Mouse (Mus musculus) CH12.LX (cell line): ENCODE data around the gene Faap24. TPM values are rescaled to one million over a fixed set of nuclear protein-coding genes. Genes with fewer than 3 reads are reported as not detected.

Experiments used
- DNase-seq: peaks from one replicate; pipeline ENCODE4 v3.0.0-alpha.2; 2013; ENCODE audit errors: extremely low read depth
- H3K27ac ChIP-seq: 2 replicates; pipeline ENCODE4 v1.5.1; 2012; ENCODE audit warnings: low read depth, mild to moderate bottlenecking, control low read depth, moderate library complexity; ENCODE audit not compliant: insufficient read depth
- H3K27me3 ChIP-seq: replicated peaks from 2 replicates; pipeline ENCODE3; 2012; ENCODE audit warnings: inconsistent platforms
- H3K36me3 ChIP-seq, 2 experiments: replicated peaks in 1 of 2; 2 replicates each; pipeline versions ENCODE3 to v1.6.1; 2012; ENCODE audit warnings: inconsistent platforms in 1 of 2, low read length in 1 of 2, mild to moderate bottlenecking in 1 of 2, mixed read lengths in 1 of 2, moderate library complexity in 1 of 2; ENCODE audit not compliant: control insufficient read depth in 1 of 2, insufficient read depth in 1 of 2
- H3K4me1 ChIP-seq, 2 experiments: 2 replicates each; pipeline ENCODE4 v1.6.1; 2012; ENCODE audit warnings: inconsistent platforms in 1 of 2, moderate library complexity in 1 of 2; ENCODE audit not compliant: insufficient read depth in 2 of 2, control insufficient read depth in 1 of 2
- H3K4me2 ChIP-seq: 2 replicates; pipeline ENCODE4 v1.6.1; 2012; ENCODE audit warnings: low read depth, mild to moderate bottlenecking, control low read depth; ENCODE audit not compliant: poor library complexity, insufficient read depth, severe bottlenecking
- H3K4me3 ChIP-seq, 3 experiments: fragments of 150-350 bp in 1 of 3; sonication (generic) in 1 of 3; replicated peaks in 1 of 3; 2 replicates each; pipeline versions ENCODE3 to v1.5.1; 2011 to 2012; ENCODE audit warnings: low read depth in 2 of 3, low read length in 2 of 3, mild to moderate bottlenecking in 2 of 3, moderate library complexity in 2 of 3, control low read depth in 1 of 3, improper control_type of control experiment in 1 of 3, inconsistent platforms in 1 of 3, mixed read lengths in 1 of 3; ENCODE audit not compliant: poor library complexity in 1 of 3
- H3K79me2 ChIP-seq: replicated peaks from 2 replicates; pipeline ENCODE4 v1.6.1; 2012; ENCODE audit warnings: mild to moderate bottlenecking, moderate library complexity; ENCODE audit not compliant: control insufficient read depth, poor library complexity, insufficient read depth, severe bottlenecking; ENCODE audit errors: extremely low read depth
- H3K9ac ChIP-seq: 2 replicates; pipeline ENCODE4 v1.6.1; 2012; ENCODE audit warnings: low read depth, mild to moderate bottlenecking, control low read depth, moderate library complexity; ENCODE audit not compliant: insufficient read depth
- H3K9me3 ChIP-seq: replicated peaks from 2 replicates; pipeline ENCODE3; 2012; ENCODE audit warnings: low read length, inconsistent platforms, mixed read lengths
- BHLHE40 ChIP-seq: IDR thresholded peaks from 2 replicates; pipeline ENCODE4 v1.6.1; 2011; ENCODE audit warnings: mild to moderate bottlenecking, low read depth, low read length, improper control_type of control experiment
- CTCF ChIP-seq, 2 experiments: IDR thresholded peaks in 1 of 2; conservative IDR thresholded peaks in 1 of 2; 2 replicates each; pipeline ENCODE4 v1.5.1; 2011 to 2012; ENCODE audit warnings: low read depth in 2 of 2, low read length in 2 of 2, improper control_type of control experiment in 1 of 2, inconsistent platforms in 1 of 2, mild to moderate bottlenecking in 1 of 2, moderate library complexity in 1 of 2
- ELF1 ChIP-seq: IDR thresholded peaks from 2 replicates; pipeline ENCODE4 v1.6.1; 2014; ENCODE audit warnings: low read depth, mild to moderate bottlenecking, inconsistent platforms, low read length, improper control_type of control experiment
- EP300 ChIP-seq: IDR thresholded peaks from 2 replicates; pipeline ENCODE4 v1.6.1; 2011; ENCODE audit warnings: low read length, improper control_type of control experiment
- GABPA ChIP-seq: IDR thresholded peaks from 2 replicates; pipeline ENCODE4 v1.6.1; 2012; ENCODE audit warnings: low read depth, low read length, improper control_type of control experiment, inconsistent platforms; ENCODE audit not compliant: insufficient replicate concordance
- HCFC1 ChIP-seq: IDR thresholded peaks from 2 replicates; pipeline ENCODE4 v1.6.1; 2012; ENCODE audit warnings: low read depth, mild to moderate bottlenecking, inconsistent platforms, low read length, improper control_type of control experiment
- JUN ChIP-seq: IDR thresholded peaks from 2 replicates; pipeline ENCODE4 v1.6.1; 2011; ENCODE audit warnings: low read depth, mild to moderate bottlenecking, low read length, improper control_type of control experiment, moderate library complexity; ENCODE audit not compliant: insufficient read depth
- JUND ChIP-seq: conservative IDR thresholded peaks from 2 replicates; pipeline ENCODE4 v1.6.1; 2011; ENCODE audit warnings: low read depth, low read length, improper control_type of control experiment
- KAT2A ChIP-seq: IDR thresholded peaks from 2 replicates; pipeline ENCODE4 v1.6.1; 2012; ENCODE audit warnings: low read length, improper control_type of control experiment, inconsistent platforms; ENCODE audit not compliant: insufficient replicate concordance
- MAZ ChIP-seq: IDR thresholded peaks from 2 replicates; pipeline ENCODE4 v1.6.1; 2012; ENCODE audit warnings: low read depth, mild to moderate bottlenecking, inconsistent platforms, low read length, improper control_type of control experiment, moderate library complexity
- NELFE ChIP-seq: IDR thresholded peaks from 2 replicates; pipeline ENCODE4 v1.6.1; 2011; ENCODE audit warnings: low read depth, low read length, improper control_type of control experiment
- POLR2AphosphoS2 ChIP-seq: IDR thresholded peaks from 2 replicates; pipeline ENCODE4 v1.6.1; 2011; ENCODE audit warnings: low read depth, low read length, improper control_type of control experiment
- RAD21 ChIP-seq: IDR thresholded peaks from 2 replicates; pipeline ENCODE4 v1.6.1; 2011; ENCODE audit warnings: low read depth, mild to moderate bottlenecking, low read length, improper control_type of control experiment, moderate library complexity
- RCOR1 ChIP-seq: conservative IDR thresholded peaks from 2 replicates; pipeline ENCODE4 v1.6.1; 2012; ENCODE audit warnings: low read depth, mild to moderate bottlenecking, inconsistent platforms, low read length, improper control_type of control experiment
- SMC3 ChIP-seq: IDR thresholded peaks from 2 replicates; pipeline ENCODE4 v1.6.1; 2011; ENCODE audit warnings: low read depth, low read length, improper control_type of control experiment
- TCF12 ChIP-seq: IDR thresholded peaks from 2 replicates; pipeline ENCODE4 v1.6.1; 2014; ENCODE audit warnings: low read depth, mild to moderate bottlenecking, inconsistent platforms, low read length, improper control_type of control experiment
- UBTF ChIP-seq: IDR thresholded peaks from 2 replicates; pipeline ENCODE4 v1.6.1; 2012; ENCODE audit warnings: low read depth, mild to moderate bottlenecking, inconsistent platforms, low read length, improper control_type of control experiment, moderate library complexity
- USF1 ChIP-seq: IDR thresholded peaks from 2 replicates; pipeline ENCODE4 v1.6.1; 2014; ENCODE audit warnings: low read depth, mild to moderate bottlenecking, inconsistent platforms, low read length, improper control_type of control experiment
- USF2 ChIP-seq: conservative IDR thresholded peaks from 2 replicates; pipeline ENCODE4 v1.6.1; 2011; ENCODE audit warnings: low read depth, low read length, improper control_type of control experiment
- ZMIZ1 ChIP-seq: IDR thresholded peaks from 2 replicates; pipeline ENCODE4 v1.6.1; 2012; ENCODE audit warnings: low read depth, mild to moderate bottlenecking, inconsistent platforms, low read length, improper control_type of control experiment
- ZNF384 ChIP-seq: IDR thresholded peaks from 2 replicates; pipeline ENCODE4 v1.6.1; 2012; ENCODE audit warnings: low read depth, low read length, improper control_type of control experiment, inconsistent platforms
- dilution Hi-C: fragments of 300-500 bp; cut with MboI; formaldehyde crosslinking; loops from 2 replicates; pipeline ENCODE4 v1.14.3; 2020; ENCODE audit warnings: low sequenced_read_pairs; ENCODE audit not compliant: extremely low pct_unique_long_range_greater_than_20kb, extremely low pct_ligation_motif_present
- in situ Hi-C: fragments of 300-500 bp; cut with MboI; formaldehyde crosslinking; loops from 3 replicates; pipeline ENCODE4 v1.14.3; 2019; ENCODE audit warnings: low sequenced_read_pairs, low pct_ligation_motif_present, low pct_unique_long_range_greater_than_20kb, mixed read lengths
- polyA plus RNA-seq: library from polyadenylated mRNA; unstranded; fragments of >175 nt; gene quantifications from 2 replicates; pipeline ENCODE4 v1.2.1, GENCODE M21; 2012; ENCODE audit warnings: low read depth; ENCODE audit not compliant: insufficient read length
- total RNA-seq, 2 experiments: library from RNA; depleted of rRNA; stranded (reverse); fragments of 300-350 nt in 1 of 2; fragments of >200 nt in 1 of 2; gene quantifications; 2 replicates each; pipeline ENCODE4 v1.2.3; 2012 to 2014

The Faap24 gene
- total and polyA plus RNA-seq, 3 experiments, result 17.6 to 55.1 (median 23.1) TPM

DNA sequence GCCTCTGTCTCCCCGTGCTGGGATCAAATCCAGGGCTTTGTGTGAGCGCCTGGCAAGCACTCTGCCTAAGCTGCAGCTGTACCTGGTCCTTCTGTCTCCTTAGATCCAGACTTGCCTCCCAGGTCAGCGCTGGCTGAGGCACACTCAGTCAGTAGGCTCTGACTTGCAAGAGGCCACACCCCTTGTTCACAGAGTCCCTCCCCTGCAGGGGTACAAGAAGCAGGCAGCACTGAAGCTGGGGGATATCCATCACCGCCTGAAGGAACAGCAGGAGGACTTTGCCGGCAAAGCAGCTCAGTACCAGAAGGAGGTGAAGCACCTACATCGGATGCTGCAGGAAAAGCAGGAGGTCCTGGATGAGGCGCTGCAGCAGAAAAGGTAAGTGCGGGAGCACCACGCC, 38.6 kb upstream of the Faap24 start:
- no peak for DNase-seq
- no peaks in the 10 kb centered on the region for H3K4me1 ChIP-seq
- dilution Hi-C loops, result no loop called here
- no peaks in the 10 kb centered on the region for H3K27me3 ChIP-seq
- no peak overlapping the region for H3K9ac ChIP-seq
- no peak overlapping the region for H3K27ac ChIP-seq
- TF ChIP-seq KAT2A (no peak), RAD21 (no peak), RCOR1 (no peak), SMC3 (no peak)
- TF ChIP-seq, all 38 proteins: peak for 0
- in situ Hi-C loops, result no loop called here
- Histone ChIP-seq H3K79me2 (no peaks in the 10 kb centered on the region), H3K4me3 (no peak overlapping the region), H3K9me3 (no peaks in the 10 kb centered on the region), H3K36me3 (peaks cover 58 to 89% of the 10 kb centered on the region in 2 experiments), H3K4me2 (no peak overlapping the region)

DNA sequence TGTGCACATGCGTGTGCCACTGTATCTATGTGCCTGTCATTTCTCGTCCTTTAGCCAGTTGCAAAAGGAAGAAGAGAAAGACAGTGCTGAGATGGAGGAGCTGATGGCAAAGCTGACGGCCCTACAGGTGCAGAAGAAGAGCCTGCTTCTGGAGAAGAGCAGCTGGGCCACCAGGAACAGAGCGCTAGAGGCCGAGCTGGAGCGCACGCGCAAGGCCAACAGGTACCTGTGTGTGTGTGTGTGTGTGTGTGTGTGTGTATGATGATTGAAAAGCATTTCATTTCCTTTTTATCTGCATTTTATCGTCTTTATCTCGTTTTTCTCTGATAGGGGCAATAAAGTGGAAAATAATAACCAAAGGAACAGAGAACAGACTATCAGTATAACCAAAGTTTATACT, 31.5 kb upstream of the Faap24 start:
- Histone ChIP-seq H3K4me1 (peaks cover 0 to under 1% of the 10 kb centered on the region in 2 experiments; a peak in 1 of 4 replicates), H3K9me3 (no peaks in the 10 kb centered on the region), H3K27me3 (no peaks in the 10 kb centered on the region), H3K36me3 (peaks cover 52 to 78% of the 10 kb centered on the region in 2 experiments), H3K79me2 (no peaks in the 10 kb centered on the region), H3K9ac (no peak overlapping the region), H3K4me2 (no peak overlapping the region), H3K4me3 (no peak overlapping the region), H3K27ac (no peak overlapping the region)
- DNase-seq, result no peak
- dilution Hi-C loops (no loop called here), in situ Hi-C loops (no loop called here)
- TF ChIP-seq KAT2A (no peak), ELF1 (no peak), UBTF (no peak), USF1 (no peak), RCOR1 (no peak), JUN (no peak), EP300 (no peak), BHLHE40 (no peak), GABPA (no peak)

DNA sequence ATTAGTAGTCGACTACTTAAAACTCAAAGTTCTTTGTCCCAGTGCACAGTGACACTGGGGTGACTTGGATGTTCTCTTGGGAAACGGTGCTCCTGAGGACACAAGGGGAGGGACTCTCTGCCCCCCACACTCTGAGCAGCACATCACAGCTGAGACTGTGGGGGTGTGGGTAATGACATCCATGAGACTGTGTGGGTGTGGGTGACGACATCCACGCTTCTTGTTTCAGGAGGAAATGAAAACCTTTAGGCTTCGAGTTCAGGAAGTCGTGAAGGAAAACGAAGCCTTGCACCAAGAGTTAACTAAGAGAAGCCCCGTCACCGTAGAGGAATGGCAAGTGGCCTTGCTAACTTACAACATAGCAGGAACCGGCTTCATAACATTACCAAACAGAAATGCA, 26.4 kb upstream of the Faap24 start:
- H3K27ac ChIP-seq, result no peak overlapping the region
- H3K4me3 ChIP-seq, result no peak overlapping the region
- no peak overlapping the region for H3K4me2 ChIP-seq
- no peaks in the 10 kb centered on the region for H3K79me2 ChIP-seq
- no peaks in the 10 kb centered on the region for H3K27me3 ChIP-seq
- H3K36me3 ChIP-seq, result peaks cover 45 to 74% of the 10 kb centered on the region in 2 experiments
- no peak overlapping the region for H3K9ac ChIP-seq
- dilution Hi-C loops (no loop called here), in situ Hi-C loops (no loop called here)
- H3K9me3 ChIP-seq, result no peaks in the 10 kb centered on the region
- H3K4me1 ChIP-seq, result peaks cover 0 to 9% of the 10 kb centered on the region in 2 experiments; a peak in 2 of 4 replicates
- no peak for TF ChIP-seq USF2
- no peak for TF ChIP-seq RAD21
- TF ChIP-seq MAZ, result no peak
- TF ChIP-seq POLR2AphosphoS2, result no peak
- no peak for TF ChIP-seq KAT2A
- no peak for TF ChIP-seq HCFC1
- TF ChIP-seq RCOR1, result no peak
- TF ChIP-seq JUND, result no peak
- TF ChIP-seq CTCF (conservative IDR thresholded peaks at IDR 0.05 in 1 of 2, IDR thresholded peaks at IDR 0.05 in 1 of 2; ENCODE audit: low read depth in 2 of 2, low read length in 2 of 2), result no peak
- TF ChIP-seq ELF1, result no peak
- TF ChIP-seq BHLHE40, result no peak
- no peak for TF ChIP-seq NELFE
- TF ChIP-seq JUN, result no peak
- no peak for TF ChIP-seq ZNF384
- no peak for TF ChIP-seq TCF12
- no peak for TF ChIP-seq ZMIZ1
- DNase-seq, result no peak
